ENCODE assay signal across 14 mouse cellular contexts in the genomic region with DNA sequence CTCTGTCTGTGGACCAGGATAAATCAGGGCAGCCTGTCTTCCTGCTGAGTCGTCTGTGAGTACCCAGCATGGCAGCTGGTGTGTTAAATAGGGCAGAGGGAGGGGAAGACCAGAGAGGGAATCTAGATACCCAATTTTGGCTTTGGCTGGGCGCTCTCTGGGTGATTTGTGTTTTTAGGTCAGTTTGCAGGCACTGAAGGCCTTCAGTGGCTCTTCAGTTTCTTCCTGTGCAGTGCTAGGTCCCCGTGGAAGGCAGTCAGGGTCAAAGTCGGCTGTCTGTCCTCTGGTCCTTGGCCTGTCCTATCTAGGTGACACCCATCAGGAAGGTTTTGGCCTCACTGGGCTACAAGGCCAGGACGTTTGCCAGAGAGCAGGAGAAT. TPM values are rescaled to one million over a fixed set of nuclear protein-coding genes. Genes with fewer than 3 reads are reported as not detected.
DNase-seq lines count a peak whose midpoint lies in the region; ATAC-seq lines count a peak whose summit lies in the region.
"Had no signal": no experiment of that assay in that cellular context is flagged by ENCODE, and none has a peak within 500 bp of the region (broad histone marks: within the 10 kb centered on the region; RNA-seq: fewer than 3 reads in every experiment).

No protein-coding gene starts in this region.

- peaks cover 54% of the 10 kb centered on the region for H3K4me1 ChIP-seq in liver, embryonic 12.5 days
- peaks cover 27% of the 10 kb centered on the region for H3K4me1 ChIP-seq in liver, embryonic 11.5 days (replicated peaks; ENCODE audit: control insufficient read depth, insufficient read depth, low read length)
- H3K4me1 ChIP-seq: embryonic facial prominence, embryonic 12.5 days; hindbrain, embryonic 13.5 days; limb, embryonic 13.5 days had no signal

- WGBS in liver, embryonic 12.5 days (ENCODE audit: insufficient replicate concordance) = 55% methylated on average over 5 of the region's 5 CpGs
- 58% methylated on average over 5 of the region's 5 CpGs for WGBS in liver, embryonic 11.5 days

- H3K36me3 ChIP-seq in liver, embryonic 12.5 days = no peaks in the 10 kb centered on the region
- H3K36me3 ChIP-seq in liver, embryonic 11.5 days (ENCODE audit: control insufficient read depth, insufficient read depth, low read length) = no peaks in the 10 kb centered on the region
- H3K36me3 ChIP-seq: embryonic facial prominence, embryonic 12.5 days; G1E; heart, embryonic 15.5 days; hindbrain, embryonic 13.5 days; limb, embryonic 13.5 days had no signal

- no peak overlapping the region for H3K4me2 ChIP-seq in liver, embryonic 12.5 days
- no peak overlapping the region for H3K4me2 ChIP-seq in liver, embryonic 11.5 days
- H3K4me2 ChIP-seq: embryonic facial prominence, embryonic 12.5 days; heart, embryonic 15.5 days; hindbrain, embryonic 13.5 days; limb, embryonic 13.5 days had no signal

- H3K9ac ChIP-seq in liver, embryonic 12.5 days = 0 out of 2 replicates have a peak overlapping the region, but pooled peaks have one; percentile 6
- no peak overlapping the region for H3K9ac ChIP-seq in liver, embryonic 11.5 days (ENCODE audit: low read depth, low read length)
- H3K9ac ChIP-seq: embryonic facial prominence, embryonic 12.5 days; heart, embryonic 15.5 days; hindbrain, embryonic 13.5 days; limb, embryonic 13.5 days had no signal

- H3K27me3 ChIP-seq in liver, embryonic 12.5 days (replicated peaks) = no peaks in the 10 kb centered on the region
- no peaks in the 10 kb centered on the region for H3K27me3 ChIP-seq in liver, embryonic 11.5 days (replicated peaks; ENCODE audit: control insufficient read depth, insufficient read depth, low read length)
- H3K27me3 ChIP-seq: embryonic facial prominence, embryonic 12.5 days; heart, embryonic 15.5 days; hindbrain, embryonic 13.5 days; limb, embryonic 13.5 days had no signal

- no peak for ATAC-seq in liver, embryonic 12.5 days
- ATAC-seq in liver, embryonic 11.5 days (replicated peaks; ENCODE audit: low FRiP score) = no peak

- H3K9me3 ChIP-seq in liver, embryonic 12.5 days (replicated peaks) = no peaks in the 10 kb centered on the region
- H3K9me3 ChIP-seq in liver, embryonic 11.5 days (ENCODE audit: control insufficient read depth, low read length) = no peaks in the 10 kb centered on the region
- H3K9me3 ChIP-seq: embryonic facial prominence, embryonic 12.5 days; G1E; heart, embryonic 15.5 days; hindbrain, embryonic 13.5 days; limb, embryonic 13.5 days had no signal

- H3K27ac ChIP-seq in liver, embryonic 12.5 days = peak overlapping the region; percentile 20
- no peak overlapping the region for H3K27ac ChIP-seq in liver, embryonic 11.5 days (ENCODE audit: low read depth, low read length)
- H3K27ac ChIP-seq: embryonic facial prominence, embryonic 12.5 days; heart, embryonic 15.5 days; hindbrain, embryonic 13.5 days; limb, embryonic 13.5 days had no signal

- no peak overlapping the region for H3K4me3 ChIP-seq in liver, embryonic 12.5 days
- no peak overlapping the region for H3K4me3 ChIP-seq in liver, embryonic 11.5 days (ENCODE audit: low read depth, low read length)
- H3K4me3 ChIP-seq: embryonic facial prominence, embryonic 12.5 days; heart, embryonic 15.5 days; hindbrain, embryonic 13.5 days; left cerebral cortex, adult 2 months; limb, embryonic 13.5 days had no signal

- DNase-seq in heart, adult 11 months = peak; percentile 93
- no peak for DNase-seq in heart, adult 8-10 months (ENCODE audit: low spot score)
- DNase-seq in liver, embryonic 11.5 days (ENCODE audit: low spot score) = no peak
- DNase-seq in cerebellum, adult 9-10 months = peak; percentile 96
- peak; percentile 45 for DNase-seq in retina, embryonic 14.5 days (ENCODE audit: low spot score)
- no peak for DNase-seq in urinary bladder, postnatal 10 days (ENCODE audit: low spot score)

RNA-seq across cellular contexts. Expression of gene Lipc, which starts 21.4 kb away (rescaled TPM):
- total RNA-seq in heart, adult 8-10 months (2022) = under 1 TPM in 1 of 4 experiments, not detected in 3; 0.26 TPM
- polyA plus RNA-seq in liver, embryonic 12.5 days (2016; fragmentation: Nextera tagmentation; extraction: Ambion mirVana) = 15.4 and 17.5 TPM in 2 replicates
- polyA plus RNA-seq in liver, embryonic 11.5 days (2014; fragmentation: Nextera tagmentation; extraction: Ambion mirVana) = 15.0 and 16.7 TPM in 2 replicates
- polyA plus RNA-seq: embryonic facial prominence, embryonic 12.5 days; G1E; hindbrain, embryonic 13.5 days; intestine, postnatal 0 days; limb, embryonic 13.5 days had no signal

Comparison
In these comparisons a context has a peak if more than half of its experiments do, and no peak if none do; other contexts are left out.
1. DNase-seq: peak in heart, adult 11 months (single experiment), cerebellum, adult 9-10 months (single experiment) and retina, embryonic 14.5 days (single experiment); none in heart, adult 8-10 months (single experiment), liver, embryonic 11.5 days (single experiment) and urinary bladder, postnatal 10 days (single experiment).